Mouse (Mus musculus): ENCODE results near the gene Dnaja2.
A peak's percentile ranks its signal among the peaks of the same experiment; 100 is the strongest.

The Dnaja2 gene

GRCm38 (mm10) chr8:85500955-85501685 lies 54.0 kb downstream of the Dnaja2 start:
- DNase-seq (ENCODE audit: low read depth, low spot score), result no peak

GRCm38 (mm10) chr8:85500460-85500859 lies 54.7 kb downstream of the Dnaja2 start:
- DNase-seq (ENCODE audit: low read depth, low spot score), result no peak

GRCm38 (mm10) chr8:85498577-85498976 lies 56.6 kb downstream of the Dnaja2 start:
- no peak for DNase-seq (ENCODE audit: low read depth, low spot score)

- no peak for DNase-seq (ENCODE audit: low read depth, low spot score)
Observed at GRCm38 (mm10) chr8:85496778-85497177, 58.4 kb downstream of the Dnaja2 start.

DNA sequence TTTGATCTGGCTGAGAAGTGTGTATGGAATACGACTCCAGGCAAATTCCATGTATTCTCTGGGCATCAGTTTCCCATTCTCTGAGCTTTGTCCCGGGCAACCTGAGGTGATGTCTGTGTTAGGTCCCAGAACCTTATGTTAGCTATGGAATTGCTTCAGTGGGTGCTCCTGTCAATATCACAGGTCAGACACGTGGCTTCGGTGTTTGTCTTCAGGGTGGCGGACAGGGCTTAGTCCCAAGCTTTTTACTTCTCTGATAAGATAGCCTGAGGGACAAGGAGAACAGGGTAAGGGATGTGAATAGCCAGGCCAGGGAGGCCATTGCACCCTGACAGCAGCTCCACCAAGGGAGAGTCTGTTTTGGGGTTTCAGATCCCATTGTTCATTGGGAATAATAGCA lies 59.0 kb downstream of the Dnaja2 start:
- no peak for DNase-seq (ENCODE audit: low read depth, low spot score)

- peak; percentile 17 for DNase-seq (ENCODE audit: low read depth, low spot score)
Observed at GRCm38 (mm10) chr8:85492940-85493931, 61.9 kb downstream of the Dnaja2 start.

- DNase-seq (ENCODE audit: low read depth, low spot score), result peak; percentile 87
Observed at GRCm38 (mm10) chr8:85492125-85492875, 62.8 kb downstream of the Dnaja2 start, which contains the start of gene Gpt2. Gene Gpt2, plus strand, starts transcription at chr8:85492576.

- DNase-seq (ENCODE audit: low read depth, low spot score), result no peak
Observed at GRCm38 (mm10) chr8:85489546-85489945, 65.6 kb downstream of the Dnaja2 start.

DNA sequence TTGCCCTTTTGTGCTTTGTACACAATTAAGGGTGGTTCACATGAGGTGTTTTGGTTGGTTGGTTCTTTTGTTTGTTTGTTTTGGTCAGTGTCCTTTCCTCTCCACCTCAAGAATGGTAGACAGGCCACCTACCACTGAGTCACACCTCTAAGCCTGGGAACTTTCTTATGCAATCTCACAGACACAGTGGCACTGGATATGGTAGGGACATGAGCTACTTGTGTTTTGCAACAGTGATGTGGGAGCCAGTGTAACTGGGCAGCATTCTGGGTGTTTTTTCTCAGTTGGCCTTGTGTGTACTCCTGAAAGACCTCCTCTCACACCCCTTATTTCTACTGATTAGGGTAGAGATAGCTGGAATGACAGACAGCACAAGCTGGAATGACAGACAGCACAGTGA lies 66.5 kb downstream of the Dnaja2 start:
- DNase-seq (ENCODE audit: low read depth, low spot score), result no peak

DNA sequence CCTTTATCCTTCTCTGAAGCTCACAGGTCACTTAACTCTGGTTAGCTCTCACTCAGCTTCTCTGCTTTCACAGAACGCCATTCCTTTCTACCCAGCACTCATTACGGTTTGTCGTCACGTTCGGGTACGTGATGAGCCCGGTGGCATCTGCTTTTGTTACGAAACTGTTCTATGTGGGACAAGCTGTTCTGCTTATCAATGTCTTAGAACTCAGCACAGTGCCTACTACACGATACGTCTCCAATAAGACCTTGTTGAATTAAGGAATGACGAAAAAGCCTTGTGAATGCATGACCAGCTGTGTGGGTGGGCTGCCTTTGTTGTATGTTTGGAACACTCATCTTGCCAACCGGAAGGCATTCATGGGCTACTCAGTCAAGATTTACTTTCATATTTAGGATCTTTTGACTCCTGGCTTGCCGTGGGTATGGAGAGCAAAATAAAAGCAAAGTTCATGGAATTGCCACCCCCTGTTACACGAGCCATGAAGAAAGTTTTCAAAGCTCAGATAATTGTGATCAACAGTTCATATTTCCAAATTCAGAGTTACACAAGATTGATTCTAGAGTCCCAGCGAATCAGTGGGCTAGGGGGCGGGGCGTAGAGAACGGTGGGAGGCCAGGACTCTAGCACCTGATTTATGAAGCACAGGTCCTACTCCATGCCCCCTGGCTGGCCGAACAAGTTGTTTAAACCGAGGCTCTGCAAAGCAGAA lies 67.1 kb downstream of the Dnaja2 start:
- DNase-seq (ENCODE audit: low read depth, low spot score), result no peak

Data from embryo, embryonic 11.5 days (tissue).